Mouse (Mus musculus) adrenal gland, adult 18-20 months (tissue): ENCODE measurements around the gene Cox7b. TPM values are rescaled to one million over a fixed set of nuclear protein-coding genes. Genes with fewer than 3 reads are reported as not detected.
"Not testable (repeated sequence)": the region's sequence is repeated elsewhere in the genome, so short reads cannot be mapped to it uniquely, and the experiment has no call there.

Experiments used
- DNase-seq, 2 experiments: peaks; one replicate each; pipeline ENCODE4 v3.0.0; 2021 to 2022; ENCODE audit warnings: low spot score in 2 of 2
- long read RNA-seq, 2 experiments: library from polyadenylated mRNA; stranded (forward); transcript quantifications; one replicate each; pipeline ENCODE4 v2.0.0; 2021
- total RNA-seq, 2 experiments: library from RNA; stranded (reverse); gene quantifications; 1 replicate in 1 of 2; 2 replicates in 1 of 2; pipeline ENCODE4 v1.2.3; 2021

The Cox7b gene
- total RNA-seq = 100 to 1,000 TPM; 405 to 701 TPM
- long read RNA-seq, experiment 1, transcript Cox7b-201 (3 exons, 1,001 nt) = major isoform, 114 of 120 reads
- long read RNA-seq, experiment 1, partial matches to known transcripts = 6 of 120 reads
- long read RNA-seq, experiment 1, other reads (novel, unspliced or antisense) = 0 of 120 reads
- long read RNA-seq, experiment 2, transcript Cox7b-201 (3 exons, 1,001 nt) = major isoform, 300 of 376 reads
- long read RNA-seq, experiment 2, partial matches to known transcripts = 66 of 376 reads
- long read RNA-seq, experiment 2, other reads (novel, unspliced or antisense) = 8 of 376 reads

DNA sequence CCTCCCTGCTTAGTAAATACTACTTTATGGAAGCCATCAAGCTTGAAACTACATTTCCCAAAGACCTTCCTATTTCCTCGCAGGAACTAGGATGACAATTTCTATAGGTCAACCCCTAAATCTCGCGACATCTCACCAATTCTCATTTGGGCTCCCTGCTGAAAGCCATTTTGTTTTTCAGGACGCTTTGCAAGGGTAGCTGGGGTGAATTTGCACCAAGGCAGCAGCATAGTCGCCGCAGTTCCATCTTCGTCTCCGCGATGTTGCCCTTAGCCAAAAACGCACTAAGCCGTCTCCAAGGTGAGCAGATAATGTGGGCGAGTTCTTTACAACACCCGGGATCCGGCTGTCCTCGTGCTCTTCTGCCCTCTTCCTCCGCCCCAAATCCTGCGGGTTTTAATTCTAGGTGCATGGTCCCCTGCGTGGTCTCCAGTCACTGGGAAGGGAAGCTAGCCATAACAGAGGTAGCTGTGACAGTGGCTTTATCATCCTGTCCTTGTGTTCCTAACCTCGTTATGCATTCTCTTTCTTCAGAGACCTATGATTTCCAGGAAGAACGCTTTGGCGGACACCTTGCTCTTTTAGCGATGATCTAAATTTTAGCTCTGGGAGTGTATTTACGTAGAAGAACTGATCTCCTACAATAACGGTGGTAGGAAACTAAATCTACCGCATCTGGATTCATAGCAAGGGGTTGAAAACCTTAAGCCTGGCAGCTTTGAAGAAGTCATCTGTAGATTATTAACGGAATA lies at the start of gene Cox7b:
TSS of gene Cox7b (plus strand) at position 130 of the 752 bp plus-strand sequence.
- peak; percentile 44 to 48 for DNase-seq

GRCm38 (mm10) chrX:106001605-106002004 lies 13.9 kb upstream of the Cox7b start:
- DNase-seq = no peak

DNA sequence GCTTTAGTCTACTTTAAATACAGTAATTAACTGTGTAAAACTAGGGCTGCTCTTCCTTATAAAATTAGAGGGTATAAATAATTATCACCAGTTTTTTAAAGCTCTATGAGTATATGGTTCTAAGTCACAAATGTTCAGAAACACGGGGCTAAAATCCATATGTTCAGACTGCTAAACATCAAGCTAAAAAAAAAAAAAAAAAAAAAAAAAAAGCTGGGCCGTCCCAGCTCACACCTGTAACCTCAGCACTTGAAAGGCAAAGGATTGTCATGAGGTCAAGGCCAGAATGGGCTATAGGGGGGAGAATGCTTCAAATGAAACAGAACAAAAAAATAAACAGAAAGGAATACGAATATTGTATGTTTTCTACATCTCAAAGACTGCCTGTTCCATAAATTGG lies 4.7 kb upstream of the Cox7b start:
- no peak for DNase-seq

DNA sequence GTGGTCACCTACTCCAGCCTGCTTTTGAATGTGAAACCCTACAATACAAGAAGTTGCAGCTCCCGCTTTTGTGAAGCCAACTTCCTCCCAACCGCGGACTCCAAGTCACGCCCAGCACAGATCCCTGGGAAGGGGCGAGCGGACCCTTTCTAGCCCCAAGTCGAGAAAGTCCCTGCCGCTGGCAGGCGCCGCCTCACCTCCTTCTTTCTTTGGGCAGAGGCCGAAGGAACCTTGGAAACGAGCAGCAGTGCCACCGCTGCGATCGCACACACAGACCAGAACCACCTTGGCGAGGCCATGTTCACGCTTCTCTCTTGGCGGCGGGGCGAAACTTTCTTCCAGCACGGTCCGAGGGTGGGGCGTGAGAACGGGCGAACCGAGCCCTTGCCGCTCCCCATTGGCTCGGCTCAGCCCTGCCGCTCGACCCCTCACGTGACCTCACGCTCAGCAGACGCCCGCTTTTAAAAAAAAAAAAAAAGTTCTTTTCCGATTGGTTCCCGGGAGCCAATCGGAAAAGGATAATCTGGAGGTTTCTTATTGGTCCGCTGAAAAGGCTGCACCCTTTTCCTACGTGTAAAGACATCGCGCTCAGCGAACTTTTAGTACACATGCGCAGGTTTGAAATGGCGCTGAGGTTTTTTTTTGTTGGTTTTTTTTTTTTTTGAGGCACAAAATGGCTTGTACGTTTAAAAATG lies 3.9 kb upstream of the Cox7b start, which contains the start of gene Magt1:
TSS of gene Magt1 (minus strand) at position 442 of the 695 bp plus-strand sequence.
- DNase-seq = peak; percentile 48 to 73

- DNase-seq = no peak
These were observed 2.9 kb upstream of the Cox7b start for GRCm38 (mm10) chrX:106012559-106012958.

GRCm38 (mm10) chrX:106013217-106013616 lies 2.3 kb upstream of the Cox7b start:
- peak in 1 of 2 experiments; percentile 32 for DNase-seq

GRCm38 (mm10) chrX:106014741-106015377 lies 641 bp upstream of the Cox7b start:
- DNase-seq = not testable (repeated sequence)

GRCm38 (mm10) chrX:106017102-106017501 lies 1.6 kb downstream of the Cox7b start:
- DNase-seq = no peak

GRCm38 (mm10) chrX:106017516-106017915 lies 2.0 kb downstream of the Cox7b start:
- DNase-seq = no peak

- DNase-seq = peak; percentile 78 to 86
These were observed 11.2 kb downstream of the Cox7b start, which contains the start of gene Atp7a for GRCm38 (mm10) chrX:106026418-106027342. Atp7a (plus strand) TSS chrX:106027276.

GRCm38 (mm10) chrX:106027343-106027674 lies 11.8 kb downstream of the Cox7b start:
- no peak for DNase-seq

DNA sequence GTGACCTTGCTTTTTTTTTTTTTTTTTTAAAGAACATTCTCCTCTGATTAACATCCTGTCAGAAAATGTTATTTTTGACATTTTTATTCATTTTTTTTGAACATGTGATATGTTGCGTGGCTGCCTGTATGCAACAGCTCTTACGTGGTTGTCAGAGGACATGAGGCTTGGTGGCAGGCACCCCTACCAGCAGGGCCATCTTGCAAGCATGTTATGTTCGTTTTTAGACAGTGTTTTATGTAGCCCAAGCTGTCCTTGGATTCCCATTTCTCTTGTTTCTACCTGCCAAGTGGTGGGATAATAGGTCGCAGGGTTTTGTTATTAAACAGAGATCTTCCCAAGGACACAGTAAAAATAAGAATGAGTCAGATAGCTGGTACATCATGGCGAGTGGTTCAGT lies 14.7 kb downstream of the Cox7b start:
- peak in 1 of 2 experiments; percentile 7 for DNase-seq

- no peak for DNase-seq
These were observed 15.6 kb downstream of the Cox7b start for GRCm38 (mm10) chrX:106031124-106031523.

DNA sequence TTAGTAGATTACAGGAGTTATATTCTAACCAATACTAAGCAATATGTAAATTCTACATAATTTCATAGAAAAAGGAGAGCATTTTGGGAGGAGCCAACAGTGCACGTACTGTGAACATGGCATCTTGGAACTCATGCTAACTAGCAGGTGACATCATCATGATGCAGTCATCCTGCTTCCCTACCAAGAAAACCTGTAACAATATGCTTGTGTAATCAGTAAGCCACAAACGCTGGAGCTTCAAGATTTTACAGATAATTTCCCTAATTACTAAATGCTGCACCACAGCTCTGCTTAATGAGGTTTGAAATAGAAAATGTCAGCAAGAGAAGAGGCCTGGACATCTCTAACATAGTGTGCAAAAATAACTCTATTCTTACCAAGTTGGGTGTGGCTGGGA lies 20.2 kb downstream of the Cox7b start:
- DNase-seq = no peak

GRCm38 (mm10) chrX:106037185-106037752 lies 21.8 kb downstream of the Cox7b start:
- no peak for DNase-seq

DNA sequence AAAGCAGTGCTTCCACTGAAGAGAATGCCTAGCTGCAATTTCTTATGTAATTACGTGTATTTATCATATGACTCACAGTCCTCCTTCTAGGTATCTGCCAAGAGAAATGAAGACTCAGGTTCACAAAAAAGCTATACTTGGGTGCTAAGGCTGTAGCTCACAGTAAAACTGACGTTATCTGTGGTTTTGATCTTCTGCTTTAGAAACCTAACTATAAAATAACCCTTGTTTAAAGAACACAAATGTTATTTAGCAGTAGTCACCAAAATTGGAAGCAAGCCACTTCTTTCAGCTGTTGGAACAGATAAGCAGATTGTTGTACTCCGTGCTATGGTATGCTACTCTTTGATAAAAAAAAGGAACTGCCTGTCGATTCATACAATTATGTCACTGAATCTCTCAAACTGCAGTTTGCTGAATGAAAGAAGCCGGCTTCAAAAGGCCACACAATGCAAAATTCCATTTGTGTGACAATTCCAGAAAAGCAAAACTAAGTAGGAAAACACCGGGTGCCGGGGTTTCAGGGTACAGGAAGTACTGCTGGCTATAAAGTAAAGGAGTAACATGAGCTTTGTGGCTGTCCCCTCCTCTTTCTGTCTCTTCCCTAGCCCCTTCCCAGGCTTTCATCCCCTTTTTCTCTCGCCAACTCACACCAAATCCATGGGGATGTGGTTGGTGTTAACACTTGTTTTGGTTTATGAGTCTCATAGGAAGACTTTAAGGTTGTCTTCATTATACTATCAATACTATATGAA lies 28.5 kb downstream of the Cox7b start:
- DNase-seq = no peak

DNA sequence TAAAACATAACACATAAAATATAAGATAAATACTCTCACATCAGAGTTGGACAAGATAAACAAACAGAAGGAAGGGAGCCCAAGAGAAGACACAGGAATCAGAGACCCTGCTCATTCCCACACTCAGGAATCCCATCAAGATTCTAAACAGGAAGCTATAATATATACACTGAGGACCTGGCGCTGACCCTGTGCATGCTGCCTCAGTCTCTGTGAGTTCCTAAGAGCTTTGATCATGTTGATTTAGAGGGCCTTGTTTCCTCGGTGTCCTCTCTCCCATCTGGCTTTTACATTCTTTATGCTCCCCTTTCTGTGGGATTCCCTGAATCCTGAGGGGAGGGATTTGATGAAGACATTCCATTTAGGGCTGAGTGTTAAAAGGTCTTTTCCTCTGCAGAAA lies 30.0 kb downstream of the Cox7b start:
- DNase-seq = no peak

DNA sequence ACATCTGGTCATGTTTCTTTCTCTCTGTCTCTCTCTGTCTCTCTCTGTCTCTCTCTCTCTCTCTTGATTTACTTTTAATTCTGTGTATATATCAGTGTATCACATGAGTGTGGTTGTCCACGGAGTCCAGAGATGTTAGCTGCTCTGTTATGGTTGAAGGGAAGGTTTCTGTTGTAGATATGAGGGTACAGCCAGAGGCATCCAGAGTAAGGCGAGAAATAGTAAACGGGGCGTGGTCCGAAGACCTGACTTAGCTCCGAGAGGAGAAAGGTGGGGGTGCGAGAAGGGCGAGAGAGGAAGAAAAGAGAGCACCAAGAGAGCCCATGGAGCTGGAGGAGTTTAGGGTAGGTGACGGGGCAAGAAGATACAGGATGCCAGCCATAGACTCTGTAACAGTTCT lies 30.4 kb downstream of the Cox7b start:
- DNase-seq = no peak

GRCm38 (mm10) chrX:106048191-106048590 lies 32.7 kb downstream of the Cox7b start:
- no peak for DNase-seq
